Mouse (Mus musculus): ENCODE measurements at regions not wholly inside any gene's neighbourhood (a gene's known extent, or its start where the extent isn't known, plus 50 kb on each side); places are given as distances from the start of the nearest gene placed in this dataset.
"Not testable (repeated sequence)": the region's sequence is repeated elsewhere in the genome, so short reads cannot be mapped to it uniquely, and the experiment has no call there.

- TF ChIP-seq MAFK (IDR thresholded peaks at IDR 0.05; ENCODE audit: insufficient read depth, low read depth, low read length); ZC3H11A (IDR thresholded peaks at IDR 0.05; ENCODE audit: borderline replicate concordance, low read depth, low read length); HCFC1 (IDR thresholded peaks at IDR 0.05; ENCODE audit: borderline replicate concordance, insufficient read depth, low read length): not testable (repeated sequence)
Observed at GRCm38 (mm10) chr11:12913401-12913800, 448.6 kb upstream of the Cobl start.
